Mouse (Mus musculus): Measurements from ENCODE around the gene 1700092M07Rik.

DNA sequence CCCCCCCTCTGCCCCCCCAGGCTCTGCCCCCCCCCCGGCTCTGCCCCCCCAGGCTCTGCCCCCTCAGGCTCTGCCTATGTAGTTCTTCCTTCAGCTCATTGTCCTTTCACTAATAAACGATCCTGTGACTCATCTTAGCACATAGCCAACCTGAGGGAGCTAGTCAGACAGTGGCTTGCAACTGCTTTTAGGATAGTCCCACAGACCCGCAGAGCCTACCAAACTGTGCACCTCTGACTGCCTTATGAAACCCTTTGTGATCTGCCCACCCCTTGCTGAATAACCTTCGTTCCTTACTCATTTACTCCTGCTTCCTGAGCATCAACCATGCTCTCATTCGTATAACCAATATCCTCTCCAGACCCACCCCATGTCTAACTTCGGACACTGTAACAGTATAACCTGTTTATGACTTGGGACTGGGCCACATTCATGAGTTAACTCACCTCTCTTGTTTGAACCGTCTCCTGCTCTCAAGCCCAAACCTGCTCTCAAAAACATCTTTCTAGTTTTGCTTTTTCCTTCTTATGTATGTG, 34.3 kb upstream of the 1700092M07Rik start:
- TF ChIP-seq CTCF (conservative IDR thresholded peaks at IDR 0.05; ENCODE audit: low read length) (no peak), POU5F1 (IDR thresholded peaks at IDR 0.05; ENCODE audit: borderline replicate concordance, low read length) (no peak)

Data from E14TG2a.4 (cell line).